Mouse (Mus musculus) large intestine, adult 2 months (tissue): ENCODE data around the gene Fshr. TPM values are rescaled to one million over a fixed set of nuclear protein-coding genes. Genes with fewer than 3 reads are reported as not detected.
"Not testable (repeated sequence)": the region's sequence is repeated elsewhere in the genome, so short reads cannot be mapped to it uniquely, and the experiment has no call there.

Experiments
- DNase-seq: peaks from one replicate; pipeline ENCODE4 v3.0.0-alpha.2; 2012; ENCODE audit warnings: low read depth, low spot score
- WGBS: fragments of 180-500 bp; shearing (Covaris S2); methylation state at CpG from one replicate; pipeline ENCODE4 v1.1.7; 2018; 5-methylcytosine and 5-hydroxymethylcytosine counted together
- polyA plus RNA-seq: library from polyadenylated mRNA; depleted of rRNA; stranded (reverse); fragments of >200 nt; gene quantifications from 2 replicates; pipeline ENCODE4 v1.2.3, GENCODE M21; 2012; rRNA removed

Fshr gene
- not detected in 2 replicates for polyA plus RNA-seq

- WGBS, result 83% methylated on average over 6 of the region's 6 CpGs
- no peak for DNase-seq
Observed at GRCm38 (mm10) chr17:89200575-89200974, at the start of gene Fshr. Gene Fshr (minus strand): TSS chr17:89200675.

GRCm38 (mm10) chr17:89202181-89202580 is 1.7 kb upstream of the Fshr start:
- WGBS, result 77% methylated on average over 6 of the region's 6 CpGs
- DNase-seq, result no peak

- 73% methylated on average over 1 of the region's 1 CpGs for WGBS
Observed at GRCm38 (mm10) chr17:89173545-89173944, 26.9 kb downstream of the Fshr start.

DNA sequence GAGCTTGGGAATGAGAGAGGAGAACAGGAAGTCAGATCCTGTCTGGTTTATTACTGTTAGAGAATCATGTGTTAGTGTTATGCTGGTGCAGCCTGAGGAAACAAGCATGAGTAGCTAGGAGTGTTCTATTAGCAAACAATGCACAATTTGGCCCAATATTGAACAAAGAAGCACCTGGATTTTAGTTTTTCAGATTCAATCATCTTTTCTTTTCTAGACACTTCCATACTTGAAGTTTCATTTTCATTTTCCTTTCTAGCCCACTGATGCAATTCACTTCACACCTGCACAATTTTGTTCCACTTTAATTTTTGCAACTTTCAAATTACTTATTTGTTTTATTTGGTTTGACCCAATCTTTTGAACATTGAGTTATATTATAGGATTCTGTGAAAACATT is 35.7 kb downstream of the Fshr start:
- no peak for DNase-seq

More at GRCm38 (mm10) chr17:89173545-89173944, 26.9 kb downstream of the Fshr start:
- no peak for DNase-seq

GRCm38 (mm10) chr17:89162475-89162874 is 38.0 kb downstream of the Fshr start:
- no peak for DNase-seq
- 84% methylated on average over 3 of the region's 3 CpGs for WGBS

DNA sequence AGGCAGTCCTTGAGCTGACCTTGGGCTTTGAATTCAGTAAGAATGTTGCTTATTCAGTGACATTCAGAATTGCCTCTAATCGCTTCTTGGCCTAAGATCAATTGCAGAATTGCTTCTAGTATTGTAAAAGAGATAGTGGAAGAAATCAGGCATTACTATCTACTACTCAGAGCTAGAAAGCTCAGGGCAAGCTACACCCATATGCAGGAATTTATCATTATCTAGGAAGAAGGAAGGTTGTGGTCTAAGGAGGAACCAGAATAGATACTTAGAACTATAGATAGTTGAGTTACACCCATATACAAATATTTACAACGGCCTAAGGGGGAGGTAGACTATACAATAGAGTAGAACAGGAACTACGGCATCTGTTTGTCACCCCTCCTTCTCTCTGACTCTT is 41.1 kb downstream of the Fshr start:
- WGBS, result 76% methylated on average over 3 of the region's 3 CpGs
- DNase-seq, result not testable (repeated sequence)

- 82% methylated on average over 6 of the region's 6 CpGs for WGBS
- DNase-seq, result no peak
Observed at GRCm38 (mm10) chr17:89144806-89145205, 55.7 kb downstream of the Fshr start.

- DNase-seq, result no peak
- 34% methylated on average over 2 of the region's 2 CpGs for WGBS
Observed at GRCm38 (mm10) chr17:89120023-89120422, 80.5 kb downstream of the Fshr start.

DNA sequence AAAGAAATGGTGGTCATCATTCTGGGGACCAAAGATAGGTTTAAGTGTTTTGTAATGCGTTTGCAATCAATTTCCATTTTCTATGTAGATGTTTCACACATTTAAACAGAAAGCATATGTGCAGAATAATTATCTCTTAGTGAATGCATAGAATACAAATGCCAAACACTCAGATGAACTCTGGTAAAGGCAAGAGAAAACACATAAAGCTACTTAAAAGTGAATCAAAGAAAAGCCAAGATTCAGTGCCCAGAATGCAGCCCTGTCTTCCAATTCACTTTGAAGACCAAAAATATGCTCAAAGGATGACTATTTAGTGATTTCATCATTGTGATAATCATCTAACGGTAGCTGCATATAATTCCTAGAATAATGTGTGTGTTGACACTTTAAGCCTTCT is 81.2 kb downstream of the Fshr start:
- DNase-seq, result no peak
- 59% methylated on average over 2 of the region's 2 CpGs for WGBS

GRCm38 (mm10) chr17:89113944-89114343 is 86.5 kb downstream of the Fshr start:
- no peak for DNase-seq

DNA sequence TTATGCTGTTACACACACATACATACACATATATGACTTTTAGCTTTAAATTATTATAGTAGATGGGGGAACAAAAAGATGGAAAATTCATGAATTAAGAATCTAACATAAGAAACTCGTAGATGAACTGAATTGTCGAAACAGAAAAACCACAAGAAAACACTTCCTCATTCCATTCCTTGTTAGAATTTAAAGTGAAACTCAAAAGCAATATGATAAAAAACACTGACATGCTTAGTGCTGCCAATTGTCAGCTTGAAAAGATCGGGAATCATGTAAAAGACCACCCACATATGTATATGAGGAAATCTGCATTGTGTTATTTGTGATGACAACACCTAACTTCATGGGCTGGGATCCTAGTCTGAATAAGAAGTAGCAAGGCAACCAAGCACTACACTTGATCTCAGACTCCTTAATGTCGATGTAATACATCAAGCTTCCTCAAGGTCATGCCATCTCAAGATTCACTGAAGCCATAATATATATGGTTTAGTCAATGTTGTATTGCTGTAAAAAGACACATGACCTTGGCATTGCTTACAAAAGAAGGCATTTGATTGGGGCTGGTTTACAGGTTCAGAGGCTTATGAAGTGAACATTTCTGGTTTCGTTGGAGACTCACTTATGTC is 99.6 kb downstream of the Fshr start:
- WGBS, result 65% methylated on average over 5 of the region's 5 CpGs
- DNase-seq, result no peak

DNA sequence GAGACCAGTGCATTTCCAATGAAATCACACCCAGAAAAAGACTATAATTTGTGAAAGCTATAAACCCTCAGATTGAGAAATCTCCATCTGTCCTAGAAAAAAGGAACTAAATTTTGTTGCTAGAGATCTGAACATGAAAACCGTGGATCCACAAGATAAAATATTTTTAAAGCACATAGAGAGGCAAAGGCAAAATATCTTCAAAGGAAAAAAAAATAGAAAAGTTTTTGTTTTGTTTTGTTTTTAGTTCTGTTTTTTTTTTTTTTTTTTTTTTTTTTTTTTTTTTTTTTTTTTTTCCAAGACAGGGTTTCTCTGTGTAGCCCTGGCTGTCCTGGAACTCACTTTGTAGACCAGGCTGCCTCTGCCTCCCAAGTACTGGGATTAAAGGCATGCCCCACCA is 100.7 kb downstream of the Fshr start:
- WGBS, result 68% methylated on average over 1 of the region's 1 CpGs

GRCm38 (mm10) chr17:89089692-89090475 is 110.6 kb downstream of the Fshr start:
- WGBS, result 78% methylated on average over 5 of the region's 5 CpGs
- DNase-seq, result no peak

More for the DNA sequence above, 100.7 kb downstream of the Fshr start:
- not testable (repeated sequence) for DNase-seq

DNA sequence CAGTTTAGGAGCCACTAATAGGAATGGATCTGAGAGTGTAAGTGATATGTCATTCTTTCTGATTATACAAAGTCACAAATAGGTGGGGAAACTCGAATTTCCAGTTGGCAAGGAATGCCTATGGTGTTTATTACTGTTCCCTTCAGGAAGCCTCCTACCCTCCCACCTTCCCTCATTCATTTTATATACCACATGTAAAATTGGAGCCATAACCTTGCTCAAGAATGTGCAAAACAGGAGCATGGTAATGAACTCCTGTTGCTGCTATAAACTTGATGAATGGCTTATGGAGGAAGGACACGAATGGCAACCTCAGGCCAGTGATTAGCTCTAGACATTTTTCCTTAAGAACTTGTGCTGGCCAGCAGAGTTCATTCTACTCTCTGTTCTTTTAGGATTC is 117.6 kb downstream of the Fshr start:
- 17% methylated on average over 2 of the region's 2 CpGs for WGBS
- no peak for DNase-seq

DNA sequence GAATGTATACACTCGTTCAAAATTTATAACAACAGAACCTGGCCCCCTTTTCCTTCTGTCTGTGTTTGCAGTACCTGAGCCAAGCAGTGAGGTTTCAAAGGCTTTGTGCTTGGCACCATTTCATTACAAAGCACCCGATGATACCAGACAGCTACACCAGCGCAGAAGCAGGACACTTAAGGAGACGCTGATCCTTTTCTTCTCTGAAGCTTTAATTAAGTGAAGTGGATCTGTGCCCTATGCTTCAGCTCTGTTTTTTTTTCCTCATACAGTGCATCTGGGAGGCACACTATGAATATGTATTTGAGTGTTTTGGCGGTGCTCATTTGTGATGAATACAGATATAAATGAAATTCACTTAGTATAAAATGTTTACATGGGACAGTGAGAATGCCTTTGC is 120.8 kb downstream of the Fshr start:
- 73% methylated on average over 5 of the region's 5 CpGs for WGBS

GRCm38 (mm10) chr17:89064327-89065095 is 136.0 kb downstream of the Fshr start:
- 45% methylated on average over 3 of the region's 3 CpGs for WGBS
- DNase-seq, result no peak

More for the DNA sequence above, 120.8 kb downstream of the Fshr start:
- DNase-seq, result no peak

- no peak for DNase-seq
- WGBS, result 73% methylated on average over 8 of the region's 8 CpGs
Observed at GRCm38 (mm10) chr17:89062348-89062949, 138.0 kb downstream of the Fshr start.

DNA sequence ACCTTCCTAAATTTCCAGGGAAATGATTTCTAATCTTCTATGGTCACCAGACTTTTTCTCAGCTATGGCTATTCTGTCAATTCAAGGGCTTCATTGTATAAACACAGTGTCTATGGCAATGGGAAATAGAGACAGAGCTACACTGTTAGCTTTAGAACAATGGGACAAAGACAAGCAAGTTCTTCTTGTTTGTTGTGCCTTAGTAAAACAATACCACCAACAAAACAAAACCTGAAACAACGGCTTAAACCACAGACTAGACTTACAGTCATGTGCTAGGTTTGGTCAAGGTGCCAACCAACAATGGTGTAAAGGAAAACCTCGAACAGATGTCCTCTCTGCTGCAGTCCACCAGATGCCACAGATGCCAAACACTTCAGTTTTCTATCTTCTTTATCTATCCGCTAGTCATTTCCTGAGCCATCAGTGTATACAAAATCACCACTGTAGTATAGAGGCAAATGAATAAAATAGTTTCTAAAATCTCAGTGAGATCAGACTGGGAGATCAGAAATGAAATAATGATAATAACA is 149.4 kb downstream of the Fshr start:
- WGBS, result 67% methylated on average over 3 of the region's 3 CpGs
- DNase-seq, result no peak

- no peak for DNase-seq
- WGBS, result 85% methylated on average over 2 of the region's 2 CpGs
Observed at GRCm38 (mm10) chr17:89049071-89049470, 151.4 kb downstream of the Fshr start.

- WGBS, result 42% methylated on average over 3 of the region's 3 CpGs
- DNase-seq, result no peak
Observed at GRCm38 (mm10) chr17:89046016-89046415, 154.5 kb downstream of the Fshr start.
